Mouse (Mus musculus): ENCODE measurements around the gene Mnx1. TPM values are rescaled to one million over a fixed set of nuclear protein-coding genes. Genes with fewer than 3 reads are reported as not detected.

Gene Mnx1
- polyA plus RNA-seq, 1 experiment = 0.14 TPM

DNA sequence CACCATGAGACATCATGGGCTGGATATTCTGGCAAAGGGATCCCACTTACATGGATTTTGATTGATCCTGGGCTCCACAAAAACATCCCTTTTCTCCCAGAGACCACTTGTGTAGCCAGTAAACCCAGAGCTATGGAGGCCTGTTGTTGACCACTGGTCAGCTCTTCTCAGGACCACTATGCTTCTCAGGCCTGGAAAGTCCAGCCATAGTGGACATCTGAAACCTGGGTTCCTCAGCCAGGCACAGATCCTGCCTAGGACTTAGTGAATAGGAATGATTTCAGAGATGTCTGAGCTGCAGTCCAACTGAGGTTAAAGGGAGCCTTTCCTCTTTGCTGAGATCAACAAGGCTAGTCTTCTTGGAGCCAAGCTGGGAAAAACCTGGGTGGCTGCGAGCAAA is 2.2 kb downstream of the Mnx1 start:
- DNase-seq (ENCODE audit: low read depth) = no peak
- TF ChIP-seq POLR2A (IDR thresholded peaks at IDR 0.05; ENCODE audit: borderline replicate concordance, extremely low read depth, insufficient read depth, insufficient read length, poor library complexity, severe bottlenecking) (no peak), CTCF (IDR thresholded peaks at IDR 0.05; ENCODE audit: borderline replicate concordance, extremely low read depth, insufficient read depth, insufficient read length) (no peak)

DNA sequence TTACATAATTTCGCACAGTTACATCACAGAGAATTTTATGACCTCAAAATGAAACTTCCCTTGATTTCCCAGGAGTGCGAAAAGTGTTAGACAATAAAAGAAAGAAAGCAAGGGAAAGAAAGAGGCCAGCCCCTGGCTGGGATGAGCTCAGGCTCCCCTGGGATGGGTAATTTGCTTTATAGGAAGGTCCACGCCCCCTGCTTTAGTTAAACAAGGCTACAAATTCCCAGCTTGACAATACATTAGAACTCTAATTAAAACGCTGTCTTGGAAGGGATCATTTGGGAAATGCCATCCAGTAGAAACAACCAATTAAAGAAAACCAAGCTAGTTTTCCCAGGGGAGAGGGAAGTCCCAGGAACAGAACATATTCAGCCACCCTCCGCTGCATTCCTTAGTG is 2.7 kb downstream of the Mnx1 start:
- TF ChIP-seq CTCF (IDR thresholded peaks at IDR 0.05; ENCODE audit: borderline replicate concordance, extremely low read depth, insufficient read depth, insufficient read length) = no peak
- no peak for TF ChIP-seq POLR2A (IDR thresholded peaks at IDR 0.05; ENCODE audit: borderline replicate concordance, extremely low read depth, insufficient read depth, insufficient read length, poor library complexity, severe bottlenecking)
- peak; percentile 46 for DNase-seq (ENCODE audit: low read depth)

DNA sequence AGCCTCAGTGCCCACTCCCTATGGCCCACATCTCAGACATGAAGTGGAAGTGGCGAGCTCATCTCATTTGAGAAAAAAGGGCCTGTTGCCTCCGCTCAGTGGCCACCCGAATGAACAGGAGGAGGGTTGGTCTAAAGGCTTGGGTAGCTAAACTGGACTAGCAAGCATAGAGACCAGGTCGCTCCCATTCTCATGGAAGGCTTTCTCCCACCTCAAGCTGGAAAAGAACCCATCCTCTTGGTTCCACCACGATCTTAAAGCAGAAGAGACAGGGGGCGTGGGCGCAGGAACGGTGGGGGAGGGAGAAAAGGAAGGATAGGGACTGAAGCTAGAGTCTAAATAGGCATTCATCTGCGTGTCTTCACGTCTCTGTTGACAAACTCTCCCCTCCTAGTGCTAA is 3.2 kb downstream of the Mnx1 start:
- DNase-seq (ENCODE audit: low read depth) = no peak
- TF ChIP-seq CTCF (IDR thresholded peaks at IDR 0.05; ENCODE audit: borderline replicate concordance, extremely low read depth, insufficient read depth, insufficient read length) (no peak), POLR2A (IDR thresholded peaks at IDR 0.05; ENCODE audit: borderline replicate concordance, extremely low read depth, insufficient read depth, insufficient read length, poor library complexity, severe bottlenecking) (no peak)

DNA sequence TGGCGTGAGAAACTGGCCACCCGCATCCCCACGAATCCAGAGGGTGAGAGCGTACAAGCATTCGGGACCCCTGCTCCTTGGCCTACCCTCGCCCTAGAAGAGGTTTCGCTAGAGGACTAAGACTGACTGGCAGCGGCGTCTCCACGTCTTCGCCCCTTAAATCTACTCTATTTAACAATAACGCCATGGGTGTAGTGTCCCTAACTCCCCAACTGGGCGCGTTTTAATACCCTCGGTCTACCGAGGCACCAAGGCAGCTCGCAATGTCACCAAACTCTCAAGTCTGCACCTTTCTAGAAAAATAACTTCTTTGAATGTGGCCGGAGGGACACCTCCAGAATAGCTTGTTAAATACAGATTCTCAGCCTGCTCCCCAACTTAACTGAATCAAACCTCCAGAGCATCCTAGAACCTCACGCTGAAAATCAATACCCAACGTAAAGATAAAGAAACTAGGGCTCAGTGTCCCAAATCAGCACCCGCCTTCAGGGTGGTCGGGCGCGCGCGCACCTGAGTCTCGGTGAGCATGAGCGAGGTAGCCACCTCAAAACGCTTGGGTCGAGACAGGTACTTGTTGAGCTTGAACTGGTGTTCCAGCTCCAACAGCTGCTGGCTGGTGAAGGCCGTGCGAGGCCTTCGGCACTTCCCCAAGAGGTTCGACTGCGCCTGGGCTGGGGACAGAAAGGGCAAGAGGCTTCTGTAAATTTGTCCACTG is 3.9 kb downstream of the Mnx1 start:
- no peak for DNase-seq (ENCODE audit: low read depth)
- no peak for TF ChIP-seq CTCF (IDR thresholded peaks at IDR 0.05; ENCODE audit: borderline replicate concordance, extremely low read depth, insufficient read depth, insufficient read length)

DNA sequence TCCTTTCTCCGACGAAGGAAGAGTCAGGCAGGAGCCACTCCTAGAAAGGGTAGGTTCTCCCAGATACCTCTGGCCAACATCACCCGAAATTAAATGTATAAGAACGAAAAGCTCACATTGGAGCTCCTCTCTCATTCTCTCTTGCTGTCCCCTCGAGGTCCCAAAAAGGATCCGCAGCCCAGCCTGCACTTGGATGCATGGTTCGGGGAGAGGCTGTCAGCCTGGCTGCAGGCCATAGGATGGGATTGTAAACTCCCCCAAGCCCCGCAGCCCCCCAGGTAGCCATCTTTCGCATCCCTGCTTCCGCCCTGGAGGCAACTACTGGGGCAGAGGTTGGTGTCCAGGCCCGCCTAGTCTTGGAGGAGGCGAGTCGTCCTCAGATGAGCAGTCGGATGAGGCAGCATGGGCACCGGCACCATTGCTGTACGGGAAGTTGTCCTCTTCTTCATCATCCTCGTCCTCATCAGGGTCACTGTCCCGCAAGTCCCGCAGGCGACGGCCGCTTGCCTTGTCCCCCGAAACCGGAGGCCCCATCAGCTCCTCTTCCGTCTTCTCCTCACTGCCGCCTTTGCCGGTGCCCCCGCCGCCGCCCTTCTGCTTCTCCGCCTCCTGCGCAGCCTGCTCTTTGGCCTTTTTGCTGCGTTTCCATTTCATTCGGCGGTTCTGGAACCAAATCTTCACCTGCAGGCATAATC is 4.6 kb downstream of the Mnx1 start:
- no peak for DNase-seq (ENCODE audit: low read depth)
- TF ChIP-seq CTCF (IDR thresholded peaks at IDR 0.05; ENCODE audit: borderline replicate concordance, extremely low read depth, insufficient read depth, insufficient read length) = no peak
- TF ChIP-seq POLR2A (IDR thresholded peaks at IDR 0.05; ENCODE audit: borderline replicate concordance, extremely low read depth, insufficient read depth, insufficient read length, poor library complexity, severe bottlenecking) = no peak

DNA sequence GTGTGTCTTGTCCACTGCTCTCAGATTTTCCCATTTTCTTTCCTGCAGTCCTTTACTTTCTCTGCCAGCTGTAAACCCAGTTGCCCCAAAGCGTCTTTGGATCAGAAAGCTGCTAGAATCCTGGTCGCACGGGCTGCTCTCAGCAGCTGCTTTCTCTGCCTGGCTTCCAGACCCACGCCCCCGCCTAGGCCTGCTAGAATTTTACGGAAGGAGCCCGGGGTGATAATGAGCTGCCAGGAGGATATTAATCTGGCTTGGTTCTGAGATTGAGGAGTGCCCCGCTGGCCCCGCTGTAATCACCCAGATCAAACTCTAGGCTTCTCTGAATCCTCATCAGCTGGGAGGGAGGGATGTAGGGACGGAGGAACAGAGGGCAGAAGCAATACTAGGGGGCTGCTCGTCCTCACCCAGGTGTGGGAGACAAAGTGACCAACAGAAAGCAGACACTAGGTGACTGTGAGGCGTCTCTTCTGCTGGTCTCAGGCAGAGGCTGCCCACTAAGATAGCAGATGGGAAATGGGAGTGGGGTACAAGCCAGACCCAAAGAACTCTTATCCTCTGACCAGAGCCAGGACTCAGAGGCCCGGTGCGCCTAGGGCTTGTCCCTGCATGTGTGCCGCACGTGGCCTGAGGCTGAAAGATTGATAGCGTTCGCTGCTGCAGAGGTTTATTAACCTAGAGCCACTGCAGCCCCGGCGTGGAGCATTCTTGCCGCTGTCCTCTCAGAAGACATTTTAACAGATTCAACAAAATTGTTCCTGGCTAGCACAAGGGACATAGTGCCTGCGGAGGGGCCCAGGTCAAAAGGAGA is 6.2 kb downstream of the Mnx1 start:
- DNase-seq (ENCODE audit: low read depth) = no peak
- no peak for TF ChIP-seq CTCF (IDR thresholded peaks at IDR 0.05; ENCODE audit: borderline replicate concordance, extremely low read depth, insufficient read depth, insufficient read length)
- no peak for TF ChIP-seq POLR2A (IDR thresholded peaks at IDR 0.05; ENCODE audit: borderline replicate concordance, extremely low read depth, insufficient read depth, insufficient read length, poor library complexity, severe bottlenecking)

DNA sequence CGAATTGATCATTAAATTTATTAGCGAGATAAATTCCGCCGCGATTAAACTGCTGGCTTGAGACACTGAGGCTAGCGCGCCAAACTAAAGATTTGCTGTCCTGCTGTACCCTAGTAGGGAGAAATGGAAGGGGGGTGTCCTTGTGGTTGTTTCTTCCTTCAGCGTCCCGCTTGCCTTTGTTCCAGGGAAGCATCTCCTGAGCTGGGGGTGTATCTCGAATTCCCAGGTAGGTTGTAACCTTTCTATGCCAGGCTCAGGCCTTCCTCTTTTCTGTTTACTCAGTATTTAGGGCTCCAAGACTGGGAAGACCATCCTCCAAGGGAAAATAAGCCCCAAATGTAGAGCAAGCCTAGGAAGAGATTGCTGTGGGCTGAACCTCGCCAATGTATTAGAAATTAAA is 6.9 kb downstream of the Mnx1 start:
- no peak for DNase-seq (ENCODE audit: low read depth)
- TF ChIP-seq POLR2A (IDR thresholded peaks at IDR 0.05; ENCODE audit: borderline replicate concordance, extremely low read depth, insufficient read depth, insufficient read length, poor library complexity, severe bottlenecking) (no peak), CTCF (IDR thresholded peaks at IDR 0.05; ENCODE audit: borderline replicate concordance, extremely low read depth, insufficient read depth, insufficient read length) (no peak)

DNA sequence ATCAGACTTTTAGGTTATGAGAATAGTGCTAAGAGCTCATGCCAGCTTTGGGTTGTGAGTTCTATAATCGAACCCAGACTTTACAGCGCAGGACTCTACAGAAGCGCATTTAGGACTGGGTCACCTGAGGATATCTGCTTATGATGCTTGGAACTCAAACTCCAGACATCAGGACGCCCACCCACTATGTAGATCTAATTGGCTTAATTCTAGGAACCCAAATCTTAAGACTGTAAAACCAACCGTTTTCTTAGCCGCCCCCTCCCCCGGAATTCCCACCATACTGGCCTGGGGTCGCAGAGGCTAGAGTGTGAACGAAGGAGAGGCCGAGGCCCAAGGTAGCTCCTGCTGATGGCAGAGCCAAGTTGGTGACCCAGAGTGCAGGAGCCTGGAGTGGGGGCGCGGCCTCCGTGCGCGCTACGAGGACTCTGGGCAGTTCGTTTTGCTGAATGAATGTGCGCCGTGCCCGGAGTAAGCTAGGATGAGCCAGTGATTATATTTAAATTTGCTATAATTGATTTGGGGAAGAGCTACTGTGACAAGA is 7.3 kb downstream of the Mnx1 start:
- no peak for DNase-seq (ENCODE audit: low read depth)
- TF ChIP-seq CTCF (IDR thresholded peaks at IDR 0.05; ENCODE audit: borderline replicate concordance, extremely low read depth, insufficient read depth, insufficient read length) (no peak), POLR2A (IDR thresholded peaks at IDR 0.05; ENCODE audit: borderline replicate concordance, extremely low read depth, insufficient read depth, insufficient read length, poor library complexity, severe bottlenecking) (no peak)

DNA sequence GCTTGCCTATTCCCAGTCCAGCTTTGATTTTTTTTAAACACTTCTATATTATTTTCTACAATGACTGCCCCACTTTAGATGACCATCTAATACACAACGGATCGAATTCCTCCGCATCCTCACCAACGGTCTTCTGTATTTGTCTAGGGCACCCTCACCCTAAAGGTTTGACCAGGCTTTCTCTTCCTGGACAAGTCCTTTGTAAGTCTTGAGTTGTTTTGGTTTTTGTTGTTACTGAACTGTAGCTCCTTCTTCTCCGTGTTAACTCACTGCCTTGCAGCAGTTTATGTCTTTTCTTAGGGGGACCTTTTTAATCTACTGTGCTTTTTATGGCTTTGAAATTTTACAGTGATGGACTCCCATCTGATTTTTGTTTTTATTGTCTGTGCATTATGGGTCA is 8.0 kb downstream of the Mnx1 start:
- TF ChIP-seq POLR2A (IDR thresholded peaks at IDR 0.05; ENCODE audit: borderline replicate concordance, extremely low read depth, insufficient read depth, insufficient read length, poor library complexity, severe bottlenecking) (no peak), CTCF (IDR thresholded peaks at IDR 0.05; ENCODE audit: borderline replicate concordance, extremely low read depth, insufficient read depth, insufficient read length) (no peak)
- DNase-seq (ENCODE audit: low read depth) = no peak

DNA sequence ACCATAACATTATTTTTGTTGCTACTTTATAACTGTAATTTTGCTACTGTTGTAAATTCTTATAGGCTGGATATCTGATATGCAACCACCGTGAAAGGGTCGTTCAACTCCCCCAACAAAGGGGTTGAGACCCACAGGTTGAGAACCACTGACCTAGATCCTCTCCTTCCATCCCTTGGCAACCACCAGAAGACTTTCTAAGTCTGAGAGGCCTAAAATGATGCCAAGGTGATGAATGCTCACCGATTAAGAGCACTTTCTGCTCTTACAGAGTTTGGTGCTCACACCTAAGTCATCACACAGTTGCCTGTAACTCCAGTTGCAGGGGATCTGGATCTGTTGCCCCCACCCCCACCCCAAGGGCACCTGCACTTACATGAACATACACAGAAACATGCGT is 8.8 kb downstream of the Mnx1 start:
- DNase-seq (ENCODE audit: low read depth) = no peak
- TF ChIP-seq POLR2A (IDR thresholded peaks at IDR 0.05; ENCODE audit: borderline replicate concordance, extremely low read depth, insufficient read depth, insufficient read length, poor library complexity, severe bottlenecking) (no peak), CTCF (IDR thresholded peaks at IDR 0.05; ENCODE audit: borderline replicate concordance, extremely low read depth, insufficient read depth, insufficient read length) (no peak)

DNA sequence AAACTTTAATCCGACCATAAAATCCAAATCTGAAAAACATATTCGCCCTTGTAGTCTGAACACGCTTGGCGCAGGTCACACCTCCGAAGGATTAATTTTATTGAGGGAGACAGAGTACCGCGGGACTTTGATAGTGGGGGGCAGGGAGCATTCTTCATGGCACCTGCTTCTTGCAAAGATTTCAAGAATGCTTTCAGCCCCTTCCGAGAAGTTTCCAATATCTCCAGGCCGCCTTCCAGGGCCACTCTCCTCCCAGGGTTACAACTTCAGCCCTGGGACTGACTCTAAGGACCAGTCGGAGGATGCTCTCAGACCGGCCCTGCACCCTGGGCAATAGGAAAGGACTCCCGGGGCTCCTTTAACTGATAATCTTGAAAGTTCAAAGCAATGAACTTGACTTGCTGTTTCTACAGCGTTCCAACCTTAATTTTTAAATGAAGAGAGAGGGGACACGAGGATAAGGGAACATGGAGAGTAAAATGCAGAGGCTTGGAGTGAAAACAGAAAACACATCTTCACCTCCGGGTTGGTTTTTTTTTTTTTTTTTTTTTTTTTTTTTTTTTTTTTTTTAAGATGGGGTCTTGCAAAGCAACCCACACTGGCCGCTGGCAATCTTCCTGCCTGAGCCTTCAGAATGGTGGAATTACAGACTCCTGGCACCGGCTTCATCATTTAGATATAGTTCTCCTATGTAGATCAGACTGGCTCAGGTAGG is 9.8 kb downstream of the Mnx1 start:
- TF ChIP-seq POLR2A (IDR thresholded peaks at IDR 0.05; ENCODE audit: borderline replicate concordance, extremely low read depth, insufficient read depth, insufficient read length, poor library complexity, severe bottlenecking) = no peak
- no peak for TF ChIP-seq CTCF (IDR thresholded peaks at IDR 0.05; ENCODE audit: borderline replicate concordance, extremely low read depth, insufficient read depth, insufficient read length)
- no peak for DNase-seq (ENCODE audit: low read depth)
